Comparison of ENCODE assay signal across 20 mouse cellular contexts in the genomic region with DNA sequence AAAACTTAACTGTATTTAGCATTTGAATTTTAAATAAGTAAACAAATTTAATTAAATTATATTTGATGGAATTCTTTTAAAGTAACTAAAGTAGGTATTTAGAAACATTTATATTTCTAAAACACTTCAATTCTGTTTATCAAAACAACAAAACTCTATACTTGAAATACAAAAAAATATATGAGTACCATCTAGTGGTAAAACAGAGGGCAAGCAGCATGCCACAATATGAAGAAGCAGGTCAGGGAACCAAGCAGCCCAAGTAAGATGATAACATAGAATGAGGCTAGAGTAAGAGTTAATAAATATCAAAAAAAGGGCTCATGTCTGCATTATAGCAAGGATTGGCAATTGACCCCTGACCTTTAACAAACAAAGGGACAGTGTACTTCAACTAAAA.
"Had no signal": no experiment of that assay in that cellular context is flagged by ENCODE, and none has a peak within 500 bp of the region (broad histone marks: within the 10 kb centered on the region; RNA-seq: fewer than 3 reads in every experiment).

No protein-coding gene starts in this region.

- H3K4me2 ChIP-seq: kidney, embryonic 15.5 days; limb, embryonic 12.5 days; limb, embryonic 15.5 days; liver, embryonic 11.5 days; lung, embryonic 14.5 days; midbrain, embryonic 13.5 days; stomach, embryonic 15.5 days had no signal

- H3K27ac ChIP-seq: kidney, embryonic 15.5 days; limb, embryonic 12.5 days; limb, embryonic 15.5 days; liver, embryonic 14.5 days; macrophage; midbrain, embryonic 10.5 days; midbrain, embryonic 13.5 days; stomach, embryonic 15.5 days had no signal

- H3K27me3 ChIP-seq: kidney, embryonic 15.5 days; limb, embryonic 12.5 days; limb, embryonic 15.5 days; midbrain, embryonic 13.5 days; stomach, embryonic 15.5 days had no signal

- ATAC-seq: liver, postnatal 0 days; lung, postnatal 0 days; midbrain, embryonic 13.5 days had no signal

- H3K9me3 ChIP-seq: kidney, embryonic 15.5 days; limb, embryonic 12.5 days; limb, embryonic 15.5 days; midbrain, embryonic 10.5 days; midbrain, embryonic 13.5 days; stomach, embryonic 15.5 days had no signal

- H3K4me3 ChIP-seq: kidney, embryonic 15.5 days; limb, embryonic 12.5 days; limb, embryonic 15.5 days; midbrain, embryonic 10.5 days; midbrain, embryonic 13.5 days; stomach, embryonic 15.5 days had no signal

- DNase-seq: kidney, adult 11 months; kidney, adult 8-10 months; kidney, postnatal 10 days; kidney, postnatal 36 days; left cerebral cortex, postnatal 4 days; liver, postnatal 0 days; lung, embryonic 14.5 days; right cerebral cortex, postnatal 25 days; spleen, adult 18-20 months; thymus, postnatal 25 days had no signal

- H3K9ac ChIP-seq: kidney, embryonic 15.5 days; limb, embryonic 12.5 days; limb, embryonic 15.5 days; liver, embryonic 14.5 days; liver, postnatal 0 days; lung, embryonic 14.5 days; midbrain, embryonic 13.5 days; stomach, embryonic 15.5 days had no signal

- H3K36me3 ChIP-seq: kidney, embryonic 15.5 days; limb, embryonic 12.5 days; limb, embryonic 15.5 days; midbrain, embryonic 10.5 days; midbrain, embryonic 13.5 days; stomach, embryonic 15.5 days had no signal

- H3K4me1 ChIP-seq: kidney, embryonic 15.5 days; limb, embryonic 12.5 days; limb, embryonic 15.5 days; midbrain, embryonic 10.5 days; midbrain, embryonic 13.5 days; stomach, embryonic 15.5 days had no signal
